Mouse (Mus musculus) hindbrain, postnatal 0 days (tissue): ENCODE data around the gene Rbck1. TPM values are rescaled to one million over a fixed set of nuclear protein-coding genes. Genes with fewer than 3 reads are reported as not detected.
"Not testable (repeated sequence)": the region's sequence is repeated elsewhere in the genome, so short reads cannot be mapped to it uniquely, and the experiment has no call there.

Source experiments
- ATAC-seq: fragments of 200-750 bp; cut with Nextera tagmentation; 2 replicates; pipeline ENCODE4 v1.8.0; 2017; ENCODE audit warnings: mild to moderate bottlenecking, moderate TSS enrichment, moderate library complexity
- DNase-seq: peaks from one replicate; pipeline ENCODE4 v3.0.0-alpha.2; 2015; ENCODE audit warnings: low spot score
- H3K27ac ChIP-seq: fragments of 300-500 bp; sonication (generic); 2 replicates; pipeline ENCODE4 v1.5.1; 2014; ENCODE audit warnings: mild to moderate bottlenecking
- H3K27me3 ChIP-seq: fragments of 300-500 bp; sonication (generic); 2 replicates; pipeline ENCODE4 v1.6.1; 2014; ENCODE audit warnings: low read length, mixed read lengths; ENCODE audit not compliant: insufficient read depth
- H3K36me3 ChIP-seq: fragments of 300-500 bp; sonication (generic); 2 replicates; pipeline ENCODE4 v1.6.1; 2014; ENCODE audit warnings: low read length, mixed read lengths; ENCODE audit not compliant: insufficient read depth
- H3K4me1 ChIP-seq: fragments of 300-500 bp; sonication (generic); 2 replicates; pipeline ENCODE4 v1.6.1; 2014; ENCODE audit warnings: antibody characterized with exemption, low read length, mixed read lengths; ENCODE audit not compliant: insufficient read depth
- H3K4me2 ChIP-seq: fragments of 300-500 bp; sonication (generic); 2 replicates; pipeline ENCODE4 v1.6.1; 2014; ENCODE audit warnings: low read depth, mild to moderate bottlenecking, low read length, moderate library complexity, mixed read lengths
- H3K4me3 ChIP-seq: fragments of 300-500 bp; sonication (generic); 2 replicates; pipeline ENCODE4 v1.5.1; 2014; ENCODE audit warnings: low read length
- H3K9ac ChIP-seq: fragments of 300-500 bp; sonication (generic); replicated peaks from 2 replicates; pipeline ENCODE4 v1.6.1; 2014; ENCODE audit warnings: mild to moderate bottlenecking, low read length, moderate library complexity, mixed read lengths
- H3K9me3 ChIP-seq: fragments of 300-500 bp; sonication (generic); 2 replicates; pipeline ENCODE4 v1.6.1; 2016; ENCODE audit warnings: low read length, mixed read lengths
- CTCF ChIP-seq: IDR thresholded peaks from 2 replicates; pipeline ENCODE4 v1.5.1; 2016; ENCODE audit warnings: antibody characterized with exemption, control low read depth, low read depth
- WGBS: fragments of 180-500 bp; shearing (Covaris S2); extraction: QIAGEN DNeasy Blood & Tissue Kit; methylation state at CpG from one replicate; pipeline ENCODE4 v1.1.7; 2014; 5-methylcytosine and 5-hydroxymethylcytosine counted together
- polyA plus RNA-seq: library from polyadenylated mRNA; unstranded; fragments of >200 nt; fragmentation: Nextera tagmentation; extraction: Ambion mirVana; gene quantifications from 2 replicates; pipeline ENCODE4 v1.2.1, GENCODE M21; 2015
- total RNA-seq: library from RNA; depleted of rRNA; stranded (reverse); fragments of >200 nt; gene quantifications from 2 replicates; pipeline ENCODE4 v1.2.3, GENCODE M21; 2014

The Rbck1 gene
- total and polyA plus RNA-seq, 2 experiments from 2014 or later, result 81.6 to 135 TPM

- peak; percentile 91 for TF ChIP-seq CTCF
- DNase-seq (peak; percentile 83), ATAC-seq (peak; percentile 54)
- Histone ChIP-seq H3K9me3 (no peaks in the 10 kb centered on the region), H3K4me3 (no peak overlapping the region), H3K4me2 (no peak overlapping the region), H3K4me1 (no peaks in the 10 kb centered on the region), H3K27ac (no peak overlapping the region), H3K9ac (no peak overlapping the region), H3K36me3 (no peaks in the 10 kb centered on the region), H3K27me3 (no peaks in the 10 kb centered on the region)
- 27% methylated on average over 14 of the region's 14 CpGs for WGBS
Observed at GRCm38 (mm10) chr2:152368532-152369140, 36.2 kb upstream of the Rbck1 start.

DNA sequence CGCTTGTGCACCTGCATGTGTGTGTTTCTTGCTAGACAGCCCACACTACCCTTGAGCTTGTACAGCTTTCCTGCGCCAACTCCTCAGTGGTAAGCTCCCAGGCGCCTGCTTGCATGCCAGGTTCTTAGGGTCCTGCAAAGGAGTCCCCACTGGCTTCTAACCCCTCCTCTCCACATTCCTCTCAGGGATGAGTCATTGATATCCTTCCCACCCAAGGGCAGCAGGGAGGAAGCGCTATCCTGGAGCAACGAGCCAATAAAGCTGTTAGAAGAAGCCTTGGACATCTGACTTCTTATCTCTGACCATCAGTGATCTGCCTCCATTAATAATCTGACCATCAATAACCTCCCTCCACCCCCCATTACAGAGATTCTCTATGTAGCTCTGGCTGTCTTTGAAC is 35.5 kb upstream of the Rbck1 start:
- WGBS, result 80% methylated on average over 5 of the region's 5 CpGs
- no peaks in the 10 kb centered on the region for H3K4me1 ChIP-seq
- no peak overlapping the region for H3K4me2 ChIP-seq
- H3K4me3 ChIP-seq, result no peak overlapping the region
- no peak overlapping the region for H3K27ac ChIP-seq
- ATAC-seq (no peak), DNase-seq (no peak)
- no peaks in the 10 kb centered on the region for H3K9me3 ChIP-seq
- H3K9ac ChIP-seq, result no peak overlapping the region
- no peak for TF ChIP-seq CTCF
- H3K36me3 ChIP-seq, result no peaks in the 10 kb centered on the region
- no peaks in the 10 kb centered on the region for H3K27me3 ChIP-seq

GRCm38 (mm10) chr2:152363245-152364147 is 31.0 kb upstream of the Rbck1 start:
- WGBS, result 11% methylated on average over 17 of the region's 17 CpGs
- no peaks in the 10 kb centered on the region for H3K36me3 ChIP-seq
- peak overlapping the region; percentile 62; the same call in 1 of the 2 replicates for H3K27ac ChIP-seq
- DNase-seq, result peak; percentile 90
- H3K9me3 ChIP-seq, result no peaks in the 10 kb centered on the region
- peak overlapping the region; percentile 44 for H3K4me2 ChIP-seq
- no peak overlapping the region for H3K9ac ChIP-seq
- H3K27me3 ChIP-seq, result no peaks in the 10 kb centered on the region
- no peaks in the 10 kb centered on the region for H3K4me1 ChIP-seq
- H3K4me3 ChIP-seq, result no peak overlapping the region
- peak; percentile 76 for ATAC-seq
- peak; percentile 92 for TF ChIP-seq CTCF

DNA sequence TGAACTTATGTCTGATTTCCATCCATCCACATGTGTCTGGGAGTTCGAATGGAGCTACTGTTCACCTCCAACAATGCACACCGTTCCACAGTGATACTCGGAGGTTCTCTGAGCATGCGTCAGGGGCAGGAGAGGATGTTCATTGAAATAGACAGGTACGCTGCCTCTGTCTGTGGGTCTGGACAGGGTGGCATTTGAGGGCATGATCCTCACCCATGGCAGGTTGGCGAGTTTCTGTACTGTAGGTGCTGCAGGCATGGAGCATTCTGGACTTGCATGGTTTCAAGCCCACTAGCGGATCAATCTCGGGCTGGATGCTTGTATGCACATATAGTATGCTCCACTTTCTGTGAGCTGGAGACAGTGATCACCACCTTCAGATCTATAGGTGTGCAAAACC is 28.7 kb upstream of the Rbck1 start:
- no peaks in the 10 kb centered on the region for H3K9me3 ChIP-seq
- no peak overlapping the region for H3K4me3 ChIP-seq
- no peak overlapping the region for H3K4me2 ChIP-seq
- ATAC-seq (no peak), DNase-seq (no peak)
- WGBS, result 86% methylated on average over 8 of the region's 8 CpGs
- H3K4me1 ChIP-seq, result no peaks in the 10 kb centered on the region
- H3K9ac ChIP-seq, result no peak overlapping the region
- no peaks in the 10 kb centered on the region for H3K27me3 ChIP-seq
- no peaks in the 10 kb centered on the region for H3K36me3 ChIP-seq
- H3K27ac ChIP-seq, result no peak overlapping the region
- TF ChIP-seq CTCF, result no peak

DNA sequence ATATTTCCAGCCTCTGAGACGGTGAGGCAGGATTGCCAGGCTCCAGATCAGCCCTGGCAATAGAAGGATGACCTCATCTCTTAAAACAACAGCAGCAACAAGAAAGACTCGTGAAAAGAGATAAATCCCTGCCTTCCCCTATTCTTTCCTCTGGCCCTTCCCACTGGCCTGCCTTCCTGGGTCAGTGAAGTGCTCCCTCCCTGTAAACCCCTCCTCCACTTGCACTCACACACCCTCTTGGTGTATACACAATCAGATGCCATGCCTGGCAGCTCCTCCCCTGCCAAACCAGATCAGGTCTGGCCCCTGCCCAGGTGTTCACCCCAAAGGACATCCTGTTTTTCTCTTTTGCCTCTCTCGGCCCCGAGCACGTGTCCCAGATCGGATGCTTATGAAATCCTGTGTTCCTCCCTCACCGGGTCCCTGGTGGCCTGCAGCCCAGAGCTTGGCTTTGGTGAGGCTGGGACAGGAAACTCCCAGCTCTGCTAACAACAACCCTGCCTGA is 27.9 kb upstream of the Rbck1 start:
- WGBS, result 60% methylated on average over 7 of the region's 7 CpGs
- no peak for DNase-seq

GRCm38 (mm10) chr2:152359616-152360015 is 27.2 kb upstream of the Rbck1 start:
- no peak for TF ChIP-seq CTCF
- H3K9me3 ChIP-seq, result no peaks in the 10 kb centered on the region
- ATAC-seq, result no peak
- H3K9ac ChIP-seq, result no peak overlapping the region
- 84% methylated on average over 5 of the region's 5 CpGs for WGBS
- H3K27me3 ChIP-seq, result no peaks in the 10 kb centered on the region
- no peak overlapping the region for H3K27ac ChIP-seq
- no peaks in the 10 kb centered on the region for H3K36me3 ChIP-seq
- no peak overlapping the region for H3K4me3 ChIP-seq
- no peak for DNase-seq
- H3K4me2 ChIP-seq, result no peak overlapping the region
- no peaks in the 10 kb centered on the region for H3K4me1 ChIP-seq

More for the DNA sequence above, 27.9 kb upstream of the Rbck1 start:
- no peaks in the 10 kb centered on the region for H3K4me1 ChIP-seq
- H3K9me3 ChIP-seq, result no peaks in the 10 kb centered on the region
- H3K27me3 ChIP-seq, result no peaks in the 10 kb centered on the region
- H3K4me2 ChIP-seq, result no peak overlapping the region
- no peak overlapping the region for H3K4me3 ChIP-seq
- no peak overlapping the region for H3K27ac ChIP-seq
- H3K9ac ChIP-seq, result no peak overlapping the region
- no peak for ATAC-seq
- no peak for TF ChIP-seq CTCF
- H3K36me3 ChIP-seq, result no peaks in the 10 kb centered on the region

DNA sequence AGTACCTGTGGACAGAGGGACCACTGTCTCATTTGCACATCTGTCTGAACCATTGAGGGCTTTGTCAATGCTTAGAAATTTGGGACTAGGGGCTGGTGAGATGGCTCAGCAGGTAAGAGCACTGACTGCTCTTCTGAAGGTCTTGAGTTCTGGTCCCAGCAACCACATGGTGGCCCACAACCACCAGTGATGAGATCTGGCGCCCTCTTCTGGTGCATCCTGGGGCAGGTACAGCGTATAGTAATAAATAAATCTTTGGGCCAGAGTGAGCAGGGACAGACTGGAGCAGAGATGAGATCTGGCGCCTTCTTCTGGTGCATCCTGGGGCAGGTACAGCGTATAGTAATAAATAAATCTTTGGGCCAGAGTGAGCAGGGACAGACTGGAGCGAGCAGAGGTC is 26.5 kb upstream of the Rbck1 start:
- not testable (repeated sequence) for H3K4me1 ChIP-seq, H3K27me3 ChIP-seq, H3K4me2 ChIP-seq, H3K4me3 ChIP-seq, H3K36me3 ChIP-seq, H3K27ac ChIP-seq, H3K9ac ChIP-seq, DNase-seq, ATAC-seq, H3K9me3 ChIP-seq
- TF ChIP-seq CTCF, result peak; percentile 31; the same call in 1 of the 2 replicates
- WGBS, result 75% methylated on average over 5 of the region's 5 CpGs
